Comparison of ENCODE assay signal across 16 mouse cellular contexts in the genomic region with DNA sequence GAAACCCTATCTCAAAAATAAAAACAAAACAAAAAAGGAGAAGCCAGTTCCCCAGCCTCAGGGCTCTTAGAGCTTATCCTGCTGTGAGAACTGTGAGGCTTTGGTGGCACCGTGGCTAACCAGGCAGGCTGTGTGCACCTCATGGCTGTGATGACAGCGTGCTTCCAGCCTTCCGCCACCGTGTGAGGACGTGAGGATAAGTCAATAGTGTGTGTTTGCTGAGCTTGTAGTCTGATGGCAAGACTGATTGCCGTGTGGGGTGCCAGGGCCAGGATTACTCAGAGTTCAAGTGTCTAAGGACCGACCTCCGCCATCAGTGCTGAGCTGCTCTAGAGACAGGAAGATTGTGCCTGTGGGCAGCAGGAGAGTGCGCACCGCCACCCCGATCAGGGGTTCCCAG. TPM values are rescaled to one million over a fixed set of nuclear protein-coding genes. Genes with fewer than 3 reads are reported as not detected.
DNase-seq lines count a peak whose midpoint lies in the region; ATAC-seq and TF ChIP-seq lines count a peak whose summit lies in the region.
"Had no signal": no experiment of that assay in that cellular context is flagged by ENCODE, and none has a peak within 500 bp of the region (broad histone marks: within the 10 kb centered on the region; RNA-seq: fewer than 3 reads in every experiment).

No protein-coding gene starts in this region.

- TF ChIP-seq EP300 in lung, postnatal 0 days (IDR thresholded peaks at IDR 0.05): no peak

- H3K4me1 ChIP-seq in lung, embryonic 14.5 days (ENCODE audit: insufficient read depth): peaks cover 6% of the 10 kb centered on the region
- H3K4me1 ChIP-seq in lung, adult 2 months (ENCODE audit: control insufficient read depth, insufficient read depth, low read length): no peaks in the 10 kb centered on the region
- H3K4me1 ChIP-seq in lung, postnatal 0 days (ENCODE audit: insufficient read depth, low read depth, low read length): no peaks in the 10 kb centered on the region
- peaks cover 15% of the 10 kb centered on the region; the same call in 1 of the 2 replicates for H3K4me1 ChIP-seq in stomach, embryonic 14.5 days (ENCODE audit: control insufficient read depth, insufficient read depth, low read length)
- H3K4me1 ChIP-seq in midbrain, postnatal 0 days (ENCODE audit: insufficient read depth, low read length): no peaks in the 10 kb centered on the region

- ATAC-seq in lung, embryonic 14.5 days (ENCODE audit: insufficient read depth): no peak
- peak; percentile 73 for ATAC-seq in lung, postnatal 0 days
- ATAC-seq in stomach, embryonic 14.5 days (ENCODE audit: insufficient number of reproducible peaks, insufficient read depth, low FRiP score, low read depth): peak; percentile 24; the same call in 1 of the 2 replicates
- no peak for ATAC-seq in midbrain, postnatal 0 days (ENCODE audit: low FRiP score)
- ATAC-seq in activated CD4-positive, CD25-positive, alpha-beta regulatory T cell, adult 4 months: no peak
- ATAC-seq: Patski had no signal

- H3K27me3 ChIP-seq in lung, embryonic 14.5 days (ENCODE audit: insufficient read depth, low read length): no peaks in the 10 kb centered on the region
- H3K27me3 ChIP-seq in lung, postnatal 0 days (replicated peaks; ENCODE audit: insufficient read depth, low read length): no peaks in the 10 kb centered on the region
- H3K27me3 ChIP-seq in stomach, embryonic 14.5 days (ENCODE audit: control insufficient read depth, insufficient read depth, low read length): no peaks in the 10 kb centered on the region
- no peaks in the 10 kb centered on the region for H3K27me3 ChIP-seq in midbrain, postnatal 0 days (ENCODE audit: insufficient read depth, low read length)
- H3K27me3 ChIP-seq: CH12.LX; kidney, embryonic 15.5 days; limb, embryonic 13.5 days; Patski had no signal

- no peak overlapping the region for H3K4me3 ChIP-seq in lung, embryonic 14.5 days (ENCODE audit: low read depth, low read length)
- no peak overlapping the region for H3K4me3 ChIP-seq in lung, adult 2 months (replicated peaks; ENCODE audit: extremely low read depth, low read depth, low read length)
- no peak overlapping the region for H3K4me3 ChIP-seq in lung, postnatal 0 days (ENCODE audit: low read depth, low read length)
- no peak overlapping the region for H3K4me3 ChIP-seq in stomach, embryonic 14.5 days (ENCODE audit: low read depth, low read length)
- no peak overlapping the region for H3K4me3 ChIP-seq in midbrain, postnatal 0 days (ENCODE audit: low read depth, low read length)
- H3K4me3 ChIP-seq: forebrain, embryonic 10.5 days; heart, embryonic 10.5 days; kidney, embryonic 15.5 days; limb, embryonic 13.5 days had no signal

- H3K27ac ChIP-seq in lung, embryonic 14.5 days (ENCODE audit: low read depth): no peak overlapping the region
- no peak overlapping the region for H3K27ac ChIP-seq in lung, postnatal 0 days (ENCODE audit: low read length)
- H3K27ac ChIP-seq in stomach, embryonic 14.5 days (ENCODE audit: low read length): no peak overlapping the region; the same call in 1 of the 2 replicates
- no peak overlapping the region for H3K27ac ChIP-seq in midbrain, postnatal 0 days (ENCODE audit: low read depth, low read length)
- H3K27ac ChIP-seq: kidney, embryonic 15.5 days; limb, embryonic 13.5 days had no signal

- H3K36me3 ChIP-seq in lung, embryonic 14.5 days (ENCODE audit: insufficient read depth): no peaks in the 10 kb centered on the region
- no peaks in the 10 kb centered on the region for H3K36me3 ChIP-seq in lung, postnatal 0 days (ENCODE audit: insufficient read depth, low read length)
- no peaks in the 10 kb centered on the region; the same call in 1 of the 2 replicates for H3K36me3 ChIP-seq in stomach, embryonic 14.5 days (ENCODE audit: control insufficient read depth, insufficient read depth, low read length)
- H3K36me3 ChIP-seq in midbrain, postnatal 0 days (ENCODE audit: insufficient read depth, low read length): no peaks in the 10 kb centered on the region

- TF ChIP-seq POLR2A in lung, adult 2 months (IDR thresholded peaks at IDR 0.05; ENCODE audit: borderline replicate concordance, extremely low read depth, low read depth, low read length): no peak

- no peaks in the 10 kb centered on the region for H3K9me3 ChIP-seq in lung, embryonic 14.5 days (ENCODE audit: low read depth, low read length)
- no peaks in the 10 kb centered on the region for H3K9me3 ChIP-seq in lung, postnatal 0 days (ENCODE audit: low read length)
- no peaks in the 10 kb centered on the region for H3K9me3 ChIP-seq in stomach, embryonic 14.5 days (ENCODE audit: control insufficient read depth, low read depth, low read length)
- H3K9me3 ChIP-seq in midbrain, postnatal 0 days (ENCODE audit: low read length): no peaks in the 10 kb centered on the region
- H3K9me3 ChIP-seq: heart, embryonic 10.5 days; limb, embryonic 13.5 days had no signal

- WGBS in lung, embryonic 14.5 days: 55% methylated on average over 11 of the region's 11 CpGs
- WGBS in lung, adult 2 months: 59% methylated on average over 11 of the region's 11 CpGs
- WGBS in lung, postnatal 0 days: 51% methylated on average over 11 of the region's 11 CpGs
- 66% methylated on average over 11 of the region's 11 CpGs for WGBS in stomach, embryonic 14.5 days
- WGBS in midbrain, postnatal 0 days: 80% methylated on average over 11 of the region's 11 CpGs

- H3K9ac ChIP-seq in lung, embryonic 14.5 days: no peak overlapping the region
- H3K9ac ChIP-seq in lung, postnatal 0 days (replicated peaks; ENCODE audit: low read depth): no peak overlapping the region
- H3K9ac ChIP-seq in stomach, embryonic 14.5 days (replicated peaks; ENCODE audit: low read depth, low read length): no peak overlapping the region
- H3K9ac ChIP-seq in midbrain, postnatal 0 days (replicated peaks; ENCODE audit: low read length, poor library complexity, severe bottlenecking): no peak overlapping the region
- H3K9ac ChIP-seq: kidney, embryonic 15.5 days; limb, embryonic 13.5 days had no signal

- no peak overlapping the region for H3K4me2 ChIP-seq in lung, embryonic 14.5 days
- H3K4me2 ChIP-seq in lung, postnatal 0 days (replicated peaks; ENCODE audit: low read depth, low read length): no peak overlapping the region
- no peak overlapping the region for H3K4me2 ChIP-seq in stomach, embryonic 14.5 days (replicated peaks; ENCODE audit: low read depth, low read length)
- H3K4me2 ChIP-seq in midbrain, postnatal 0 days (ENCODE audit: low read depth, low read length, poor library complexity, severe bottlenecking): no peak overlapping the region
- H3K4me2 ChIP-seq: kidney, embryonic 15.5 days; limb, embryonic 13.5 days; midbrain, embryonic 11.5 days had no signal

- peak; percentile 36 for DNase-seq in lung, embryonic 14.5 days
- DNase-seq in lung, adult 2 months: no peak
- peak; percentile 40 for DNase-seq in induced T-regulatory cell, adult 2 months (ENCODE audit: low read depth)
- DNase-seq in lung, postnatal 0 days (ENCODE audit: low spot score): peak; percentile 79
- DNase-seq in midbrain, postnatal 0 days (ENCODE audit: low spot score): no peak
- DNase-seq in right cerebral cortex, postnatal 36 days (ENCODE audit: low spot score in 2 of 2): no peak
- DNase-seq: cerebellum, adult 11-12 months had no signal

- no peak for TF ChIP-seq CTCF in lung, embryonic 14.5 days (IDR thresholded peaks at IDR 0.05; ENCODE audit: low read depth)
- no peak for TF ChIP-seq CTCF in lung, adult 2 months (IDR thresholded peaks at IDR 0.05; ENCODE audit: insufficient read depth, low read length)
- no peak for TF ChIP-seq CTCF in lung, postnatal 0 days (IDR thresholded peaks at IDR 0.05)
- TF ChIP-seq CTCF in midbrain, postnatal 0 days (IDR thresholded peaks at IDR 0.05): no peak

RNA-seq across cellular contexts. Expression of a gene that starts 22.6 kb away (rescaled TPM):
- polyA plus RNA-seq in lung, embryonic 14.5 days (2014; fragmentation: Nextera tagmentation; extraction: Ambion mirVana): 28.2 and 35.3 TPM in 2 replicates
- 18.2 and 21.7 TPM in 2 replicates for polyA plus RNA-seq in lung, adult 2 months (2012; rRNA removed)
- polyA plus RNA-seq in lung, postnatal 0 days (2015; fragmentation: Nextera tagmentation; extraction: Ambion mirVana): 21.8 and 24.3 TPM in 2 replicates
- 26.5 and 29.9 TPM in 2 replicates for polyA plus RNA-seq in stomach, embryonic 14.5 days (2014; fragmentation: Nextera tagmentation; extraction: Ambion mirVana)
- total RNA-seq in midbrain, postnatal 0 days (2014; rRNA removed): 33.4 and 33.6 TPM in 2 replicates
- polyA plus RNA-seq in midbrain, postnatal 0 days (2015; fragmentation: Nextera tagmentation; extraction: Ambion mirVana): 26.1 and 28.6 TPM in 2 replicates
- polyA plus RNA-seq in activated CD4-positive, CD25-positive, alpha-beta regulatory T cell, adult 4 months (2017; shearing (Covaris generic)): 1 to 10 TPM; 3.4 to 6.4 TPM

RNA-seq across cellular contexts. Expression of a gene that starts 37.6 kb away (rescaled TPM):
- polyA plus RNA-seq in lung, embryonic 14.5 days (2014; fragmentation: Nextera tagmentation; extraction: Ambion mirVana): 799 and 802 TPM in 2 replicates
- 1,664 and 1,938 TPM in 2 replicates for polyA plus RNA-seq in lung, adult 2 months (2012; rRNA removed)
- polyA plus RNA-seq in lung, postnatal 0 days (2015; fragmentation: Nextera tagmentation; extraction: Ambion mirVana): 446 and 458 TPM in 2 replicates
- 797 and 911 TPM in 2 replicates for polyA plus RNA-seq in stomach, embryonic 14.5 days (2014; fragmentation: Nextera tagmentation; extraction: Ambion mirVana)
- total RNA-seq in midbrain, postnatal 0 days (2014; rRNA removed): 810 and 1,016 TPM in 2 replicates
- 347 and 365 TPM in 2 replicates for polyA plus RNA-seq in midbrain, postnatal 0 days (2015; fragmentation: Nextera tagmentation; extraction: Ambion mirVana)
- polyA plus RNA-seq in activated CD4-positive, CD25-positive, alpha-beta regulatory T cell, adult 4 months (2017; shearing (Covaris generic)): 1,000 to 10,000 TPM in 1 of 2 experiments, 100 to 1,000 TPM in 1; 852 to 1,030 TPM

RNA-seq across cellular contexts. Expression of a gene that starts 58.2 kb away (rescaled TPM):
- polyA plus RNA-seq in lung, embryonic 14.5 days (2014; fragmentation: Nextera tagmentation; extraction: Ambion mirVana): 1.8 and 2.8 TPM in 2 replicates
- polyA plus RNA-seq in lung, adult 2 months (2012; rRNA removed): 33.3 and 41.7 TPM in 2 replicates
- 2.4 and 3.0 TPM in 2 replicates for polyA plus RNA-seq in lung, postnatal 0 days (2015; fragmentation: Nextera tagmentation; extraction: Ambion mirVana)
- 3.4 TPM in 2 replicates for polyA plus RNA-seq in stomach, embryonic 14.5 days (2014; fragmentation: Nextera tagmentation; extraction: Ambion mirVana)
- 7.7 and 10.1 TPM in 2 replicates for total RNA-seq in midbrain, postnatal 0 days (2014; rRNA removed)
- 1.2 and 1.5 TPM in 2 replicates for polyA plus RNA-seq in midbrain, postnatal 0 days (2015; fragmentation: Nextera tagmentation; extraction: Ambion mirVana)
- polyA plus RNA-seq in activated CD4-positive, CD25-positive, alpha-beta regulatory T cell, adult 4 months (2017; shearing (Covaris generic)): 1 to 10 TPM; 1.7 to 1.9 TPM

RNA-seq across cellular contexts. Expression of a gene that starts 59.9 kb away (rescaled TPM):
- 11.2 and 11.3 TPM in 2 replicates for polyA plus RNA-seq in lung, embryonic 14.5 days (2014; fragmentation: Nextera tagmentation; extraction: Ambion mirVana)
- 28.1 and 30.7 TPM in 2 replicates for polyA plus RNA-seq in lung, adult 2 months (2012; rRNA removed)
- 9.7 and 11.4 TPM in 2 replicates for polyA plus RNA-seq in lung, postnatal 0 days (2015; fragmentation: Nextera tagmentation; extraction: Ambion mirVana)
- polyA plus RNA-seq in stomach, embryonic 14.5 days (2014; fragmentation: Nextera tagmentation; extraction: Ambion mirVana): 15.7 and 16.0 TPM in 2 replicates
- 4.8 and 5.4 TPM in 2 replicates for total RNA-seq in midbrain, postnatal 0 days (2014; rRNA removed)
- polyA plus RNA-seq in midbrain, postnatal 0 days (2015; fragmentation: Nextera tagmentation; extraction: Ambion mirVana): 1.2 and 1.3 TPM in 2 replicates
- not detected for polyA plus RNA-seq in activated CD4-positive, CD25-positive, alpha-beta regulatory T cell, adult 4 months (2017; shearing (Covaris generic))

Comparison
In these comparisons a context has a peak if more than half of its experiments do, and no peak if none do; other contexts are left out.
1. ATAC-seq: peak in lung, postnatal 0 days (single experiment) and stomach, embryonic 14.5 days (single experiment); none in lung, embryonic 14.5 days (single experiment), midbrain, postnatal 0 days (single experiment) and activated CD4-positive, CD25-positive, alpha-beta regulatory T cell, adult 4 months (single experiment).
2. DNase-seq: peak in lung, embryonic 14.5 days (single experiment), induced T-regulatory cell, adult 2 months (single experiment) and lung, postnatal 0 days (single experiment); none in lung, adult 2 months (single experiment), midbrain, postnatal 0 days (single experiment) and right cerebral cortex, postnatal 36 days (0 of 2).